Mouse (Mus musculus) E14TG2a.4 (cell line): ENCODE measurements around the gene T.
"Not testable (repeated sequence)": the region's sequence is repeated elsewhere in the genome, so short reads cannot be mapped to it uniquely, and the experiment has no call there.

Experiments
- H3K27me3 ChIP-seq: 2 replicates; pipeline ENCODE4 v1.6.1; 2014; ENCODE audit warnings: low read length, control low read depth; ENCODE audit not compliant: insufficient read depth
- H3K36me3 ChIP-seq: 2 replicates; pipeline ENCODE4 v1.6.1; 2014; ENCODE audit warnings: low read length, control low read depth; ENCODE audit not compliant: insufficient read depth
- H3K4me1 ChIP-seq: replicated peaks from 2 replicates; pipeline ENCODE4 v1.6.1; 2014; ENCODE audit warnings: low read depth, low read length, control low read depth
- H3K4me3 ChIP-seq: replicated peaks from 2 replicates; pipeline ENCODE4 v1.5.1; 2014; ENCODE audit warnings: mild to moderate bottlenecking, low read length
- H3K9me3 ChIP-seq: 2 replicates; pipeline ENCODE4 v1.6.1; 2014; ENCODE audit warnings: low read length, control low read depth
- CTCF ChIP-seq: conservative IDR thresholded peaks from 2 replicates; pipeline ENCODE4 v1.5.1; 2014; ENCODE audit warnings: low read length
- NANOG ChIP-seq: IDR thresholded peaks from 2 replicates; pipeline ENCODE4 v1.6.1; 2014; ENCODE audit warnings: borderline replicate concordance, low read length, mixed read lengths
- POU5F1 ChIP-seq: IDR thresholded peaks from 2 replicates; pipeline ENCODE4 v1.6.1; 2014; ENCODE audit warnings: low read length, borderline replicate concordance

Gene T

GRCm38 (mm10) chr17:8406285-8406684 lies 27.9 kb upstream of the T start:
- peaks cover 12% of the 10 kb centered on the region for H3K9me3 ChIP-seq
- peaks cover 41% of the 10 kb centered on the region for H3K4me1 ChIP-seq
- H3K27me3 ChIP-seq, result peaks cover 5% of the 10 kb centered on the region
- no peaks in the 10 kb centered on the region for H3K36me3 ChIP-seq
- no peak overlapping the region for H3K4me3 ChIP-seq
- no peak for TF ChIP-seq NANOG
- TF ChIP-seq POU5F1, result no peak
- TF ChIP-seq CTCF, result no peak

GRCm38 (mm10) chr17:8408002-8408401 lies 26.2 kb upstream of the T start:
- peaks cover 12% of the 10 kb centered on the region for H3K9me3 ChIP-seq
- not testable (repeated sequence) for H3K4me3 ChIP-seq, H3K36me3 ChIP-seq
- peaks cover 11% of the 10 kb centered on the region for H3K27me3 ChIP-seq
- H3K4me1 ChIP-seq, result peaks cover 45% of the 10 kb centered on the region

GRCm38 (mm10) chr17:8408589-8409295 lies 25.5 kb upstream of the T start:
- TF ChIP-seq NANOG (no peak), CTCF (no peak; the same call in 1 of the 2 replicates), POU5F1 (no peak)

GRCm38 (mm10) chr17:8410330-8410729 lies 23.9 kb upstream of the T start:
- peaks cover 12% of the 10 kb centered on the region for H3K9me3 ChIP-seq
- peaks cover 19% of the 10 kb centered on the region for H3K27me3 ChIP-seq
- peaks cover 53% of the 10 kb centered on the region for H3K4me1 ChIP-seq
- no peak overlapping the region for H3K4me3 ChIP-seq
- no peaks in the 10 kb centered on the region for H3K36me3 ChIP-seq
- TF ChIP-seq CTCF (no peak), POU5F1 (no peak), NANOG (no peak)

More at GRCm38 (mm10) chr17:8408589-8409295, 25.5 kb upstream of the T start:
- H3K27me3 ChIP-seq, result peaks cover 18% of the 10 kb centered on the region
- peak overlapping the region; percentile 48; the same call in 1 of the 2 replicates for H3K4me3 ChIP-seq
- H3K4me1 ChIP-seq, result peaks cover 46% of the 10 kb centered on the region
- no peaks in the 10 kb centered on the region for H3K36me3 ChIP-seq
- H3K9me3 ChIP-seq, result peaks cover 12% of the 10 kb centered on the region

GRCm38 (mm10) chr17:8413656-8414055 lies 20.6 kb upstream of the T start:
- Histone ChIP-seq H3K9me3 (no peaks in the 10 kb centered on the region), H3K27me3 (peaks cover 40% of the 10 kb centered on the region), H3K4me1 (peaks cover 55% of the 10 kb centered on the region), H3K4me3 (no peak overlapping the region), H3K36me3 (no peaks in the 10 kb centered on the region)
- TF ChIP-seq CTCF (no peak), POU5F1 (no peak), NANOG (no peak)

- peaks cover 41% of the 10 kb centered on the region for H3K4me1 ChIP-seq
- no peak for TF ChIP-seq NANOG
- TF ChIP-seq CTCF, result no peak
- no peak for TF ChIP-seq POU5F1
- no peak overlapping the region for H3K4me3 ChIP-seq
- H3K9me3 ChIP-seq, result no peaks in the 10 kb centered on the region
- no peaks in the 10 kb centered on the region for H3K36me3 ChIP-seq
- H3K27me3 ChIP-seq, result peaks cover 40% of the 10 kb centered on the region
Measured at GRCm38 (mm10) chr17:8415533-8415932, 18.7 kb upstream of the T start.

GRCm38 (mm10) chr17:8416865-8417264 lies 17.4 kb upstream of the T start:
- Histone ChIP-seq H3K27me3 (peaks cover 46% of the 10 kb centered on the region), H3K36me3 (no peaks in the 10 kb centered on the region), H3K4me1 (peaks cover 34% of the 10 kb centered on the region), H3K9me3 (no peaks in the 10 kb centered on the region), H3K4me3 (no peak overlapping the region)
- TF ChIP-seq CTCF (no peak), POU5F1 (no peak), NANOG (no peak)

- Histone ChIP-seq H3K36me3 (no peaks in the 10 kb centered on the region), H3K9me3 (no peaks in the 10 kb centered on the region), H3K4me3 (no peak overlapping the region), H3K4me1 (peaks cover 9% of the 10 kb centered on the region), H3K27me3 (peaks cover 43% of the 10 kb centered on the region)
- TF ChIP-seq NANOG, result no peak
- peak; percentile 70 for TF ChIP-seq CTCF
Measured at GRCm38 (mm10) chr17:8420739-8421138, 13.5 kb upstream of the T start.

- H3K36me3 ChIP-seq, result no peaks in the 10 kb centered on the region
Measured at GRCm38 (mm10) chr17:8421517-8421916, 12.7 kb upstream of the T start.

More at GRCm38 (mm10) chr17:8421517-8421916, 12.7 kb upstream of the T start:
- Histone ChIP-seq H3K27me3 (peaks cover 43% of the 10 kb centered on the region), H3K4me1 (peaks cover 3% of the 10 kb centered on the region), H3K9me3 (no peaks in the 10 kb centered on the region), H3K4me3 (no peak overlapping the region)
- TF ChIP-seq CTCF (no peak), NANOG (no peak), POU5F1 (no peak)
